Mouse (Mus musculus) ovary, postnatal 36 days (tissue): Measurements from ENCODE around the gene Cry2.
"Not testable (repeated sequence)": the region's sequence is repeated elsewhere in the genome, so short reads cannot be mapped to it uniquely, and the experiment has no call there.

ENCODE experiments used
- DNase-seq: peaks from one replicate; pipeline ENCODE4 v3.0.0; 2022; ENCODE audit warnings: low spot score, mixed read lengths

Cry2 gene

GRCm38 (mm10) chr2:92422388-92423135 lies 11.3 kb downstream of the Cry2 start:
- no peak for DNase-seq

GRCm38 (mm10) chr2:92421723-92422387 lies 12.0 kb downstream of the Cry2 start:
- DNase-seq: no peak

DNA sequence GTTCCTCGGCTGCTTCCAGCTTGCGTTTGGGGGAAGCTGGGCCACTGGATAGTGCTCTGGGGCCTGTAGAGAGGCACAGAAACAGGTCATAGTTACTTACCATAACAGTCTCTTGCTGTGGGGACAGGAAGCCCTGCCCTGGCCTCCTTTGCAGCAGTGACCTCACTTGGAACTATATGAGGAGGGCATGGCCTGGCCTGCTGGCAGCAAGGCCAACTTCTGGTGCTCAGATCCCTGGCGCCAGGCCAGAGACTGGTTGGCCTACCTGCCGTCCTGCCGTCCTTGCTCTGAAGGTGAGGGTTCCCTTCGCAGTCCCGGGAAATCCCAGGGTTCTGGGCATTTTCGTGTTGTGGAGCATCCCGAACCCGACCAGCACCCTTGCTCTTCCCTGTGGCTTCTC lies 22.1 kb downstream of the Cry2 start:
- DNase-seq: no peak

- no peak for DNase-seq
Measured at GRCm38 (mm10) chr2:92408309-92409045, 25.4 kb downstream of the Cry2 start.

DNA sequence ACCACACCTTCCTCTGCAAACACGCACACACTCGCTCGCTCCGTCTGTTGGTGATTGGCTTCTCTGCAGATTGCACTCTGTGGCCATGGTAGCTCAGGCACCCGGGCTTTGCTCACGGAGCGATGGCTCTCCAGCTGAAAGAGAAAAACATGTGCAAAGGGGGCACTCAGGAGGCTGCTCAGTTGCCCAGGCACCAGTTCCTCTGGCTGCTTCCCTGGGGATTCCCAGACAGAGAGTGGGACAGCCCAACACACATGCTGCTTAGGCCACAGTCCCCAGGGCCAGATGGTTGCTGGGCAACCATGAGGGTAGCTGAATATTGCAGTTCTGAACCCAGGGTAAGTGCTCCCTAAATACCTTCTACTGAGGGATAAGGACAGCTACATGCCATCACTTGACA lies 28.2 kb downstream of the Cry2 start:
- no peak for DNase-seq

GRCm38 (mm10) chr2:92404737-92405136 lies 29.1 kb downstream of the Cry2 start:
- DNase-seq: no peak

DNA sequence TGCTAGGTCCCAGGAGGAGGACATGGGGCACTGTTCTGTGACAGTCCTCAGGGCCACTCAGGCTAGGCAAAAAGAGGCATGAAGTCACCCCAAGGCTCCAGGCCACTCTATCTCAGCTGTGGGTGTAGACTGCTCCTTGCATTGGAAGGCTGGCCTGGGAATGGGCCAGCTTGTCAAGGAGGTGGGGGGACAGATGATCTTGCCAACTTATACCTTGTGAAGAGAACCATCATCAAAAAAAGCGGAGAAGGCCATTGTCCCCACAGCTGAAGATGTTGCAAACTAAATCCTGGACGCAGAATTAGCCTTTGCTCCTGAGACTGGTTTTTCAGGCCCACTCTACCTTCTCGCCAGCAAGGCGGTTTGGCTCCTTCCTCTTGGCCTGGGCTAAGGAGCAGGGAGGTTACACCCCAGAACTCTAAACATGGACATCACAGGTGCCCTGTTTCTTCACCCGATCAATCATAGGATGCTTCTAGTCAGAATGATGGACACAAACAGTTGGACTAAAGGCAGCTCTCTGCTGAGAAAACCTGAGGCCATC lies 30.0 kb downstream of the Cry2 start:
- no peak for DNase-seq

DNA sequence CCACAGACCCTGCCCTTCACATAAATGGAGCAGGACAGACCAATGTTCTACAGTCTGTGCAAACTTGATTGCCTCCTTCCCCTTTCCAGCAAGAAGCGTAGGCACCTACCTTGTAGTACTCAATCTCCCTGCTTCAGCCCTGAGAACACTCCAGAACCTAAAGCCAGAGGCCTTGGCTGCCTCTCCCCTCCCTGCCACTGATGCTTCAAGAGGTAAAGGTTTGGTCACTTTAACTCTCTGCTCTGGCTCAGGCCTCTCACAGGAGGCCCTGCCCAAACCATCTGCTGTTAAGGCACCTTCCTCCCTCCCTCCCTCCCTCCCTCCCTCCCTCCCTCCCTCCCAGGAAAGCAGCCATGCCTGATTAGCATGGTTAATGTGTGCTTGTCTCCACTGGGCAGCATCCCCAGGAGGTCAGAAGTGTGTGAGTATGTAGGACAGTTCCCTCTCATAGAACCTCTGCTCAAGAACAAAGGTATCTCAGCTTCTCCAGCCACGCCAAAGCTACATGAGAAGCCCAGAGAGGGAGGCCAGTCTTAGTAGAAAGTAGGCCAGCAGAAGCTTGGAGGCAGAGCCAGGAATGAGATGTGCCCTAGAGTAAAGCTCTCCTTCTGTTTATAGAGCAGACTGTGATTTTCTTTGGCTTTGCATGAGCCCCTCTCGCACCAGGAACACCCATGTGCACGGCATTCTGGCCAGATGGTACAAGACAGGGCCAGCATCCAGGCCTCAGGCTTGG lies 31.1 kb downstream of the Cry2 start:
- no peak for DNase-seq

- peak; percentile 45 for DNase-seq
Measured at GRCm38 (mm10) chr2:92401091-92401561, 32.7 kb downstream of the Cry2 start, which contains the start of gene Mapk8ip1. TSS of gene Mapk8ip1 (minus strand) at chr2:92401263.

DNA sequence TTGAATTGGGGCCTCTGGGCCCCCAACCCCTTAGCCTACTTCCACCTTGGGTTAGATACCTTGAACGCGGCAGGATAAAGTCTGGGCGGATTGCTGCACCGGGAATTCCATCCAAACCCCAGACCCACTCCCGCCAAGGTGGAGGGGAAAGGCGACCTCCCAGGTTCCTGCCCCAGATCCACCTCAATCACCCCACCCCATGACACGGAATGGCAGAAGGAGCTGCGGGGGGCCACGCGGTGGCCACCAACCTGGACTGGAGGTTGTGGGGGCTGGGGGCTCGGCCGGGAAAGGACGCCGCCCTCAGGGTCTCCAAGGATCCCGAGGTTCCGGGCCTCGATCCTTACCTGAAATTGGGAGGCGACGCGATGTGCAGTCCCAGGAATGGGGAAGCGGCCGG lies 33.2 kb downstream of the Cry2 start:
- no peak for DNase-seq

DNA sequence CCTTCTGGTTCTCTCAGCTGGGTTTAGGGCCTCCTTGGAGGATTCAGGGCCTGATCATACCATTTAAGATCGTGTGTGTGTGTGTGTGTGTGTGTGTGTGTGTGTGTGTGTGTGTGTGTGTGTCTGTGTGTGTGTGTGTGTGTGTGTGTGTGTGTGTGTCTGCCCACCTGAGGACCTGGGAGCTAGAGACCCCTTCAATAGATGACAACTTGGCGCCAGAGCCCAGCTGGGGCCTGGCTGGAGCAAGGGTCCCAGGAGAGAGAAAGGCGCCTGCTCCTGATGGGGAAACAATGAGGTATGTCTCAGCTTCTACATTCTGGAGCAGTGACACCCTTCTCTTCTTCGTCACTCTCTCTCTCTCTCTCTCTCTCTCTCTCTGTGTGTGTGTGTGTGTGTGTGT lies 34.0 kb downstream of the Cry2 start:
- DNase-seq: not testable (repeated sequence)

GRCm38 (mm10) chr2:92397436-92397835 lies 36.4 kb downstream of the Cry2 start:
- DNase-seq: no peak

DNA sequence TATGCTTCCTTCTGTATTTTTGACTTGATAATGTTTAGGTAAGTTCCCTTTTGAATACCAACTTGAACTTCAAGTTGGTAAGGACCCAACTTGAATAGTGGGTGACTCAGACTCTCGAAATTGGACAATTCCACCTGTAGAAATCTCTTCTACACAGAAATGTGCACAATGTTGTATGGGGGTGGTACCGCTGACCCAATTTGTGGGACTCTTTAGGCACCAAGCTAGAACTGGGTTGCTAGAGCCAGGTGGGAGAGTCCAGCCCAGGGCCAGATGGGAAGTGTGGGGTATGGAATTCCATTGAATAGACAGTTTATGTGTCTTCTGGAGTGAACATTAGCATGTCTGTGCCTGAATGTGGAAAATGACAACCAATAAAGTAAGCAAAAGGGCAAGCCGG lies 38.3 kb downstream of the Cry2 start:
- no peak for DNase-seq

- DNase-seq: peak; percentile 53
Measured at GRCm38 (mm10) chr2:92392318-92393264, 41.3 kb downstream of the Cry2 start.

- no peak for DNase-seq
Measured at GRCm38 (mm10) chr2:92391703-92392317, 42.0 kb downstream of the Cry2 start.

DNA sequence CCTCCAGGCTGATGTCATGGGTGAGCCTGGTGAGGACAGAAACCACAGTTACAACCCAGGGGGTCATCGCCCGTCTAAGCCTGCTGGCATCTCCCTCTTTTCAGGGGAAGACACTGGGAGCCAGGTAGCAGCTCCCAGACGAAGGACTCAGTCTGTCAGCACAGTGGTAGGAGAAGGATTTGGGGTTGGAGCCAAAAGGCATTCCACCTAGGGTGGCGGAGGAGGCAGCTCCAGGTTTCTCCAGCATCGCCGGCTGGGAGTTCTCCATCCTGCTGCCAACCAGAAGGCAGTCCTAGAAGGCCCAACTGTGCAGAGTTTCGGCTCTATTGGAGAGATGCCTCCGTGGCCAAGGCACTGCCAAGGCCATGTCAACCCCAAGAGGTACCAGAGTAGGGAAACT lies 42.7 kb downstream of the Cry2 start:
- DNase-seq: no peak

DNA sequence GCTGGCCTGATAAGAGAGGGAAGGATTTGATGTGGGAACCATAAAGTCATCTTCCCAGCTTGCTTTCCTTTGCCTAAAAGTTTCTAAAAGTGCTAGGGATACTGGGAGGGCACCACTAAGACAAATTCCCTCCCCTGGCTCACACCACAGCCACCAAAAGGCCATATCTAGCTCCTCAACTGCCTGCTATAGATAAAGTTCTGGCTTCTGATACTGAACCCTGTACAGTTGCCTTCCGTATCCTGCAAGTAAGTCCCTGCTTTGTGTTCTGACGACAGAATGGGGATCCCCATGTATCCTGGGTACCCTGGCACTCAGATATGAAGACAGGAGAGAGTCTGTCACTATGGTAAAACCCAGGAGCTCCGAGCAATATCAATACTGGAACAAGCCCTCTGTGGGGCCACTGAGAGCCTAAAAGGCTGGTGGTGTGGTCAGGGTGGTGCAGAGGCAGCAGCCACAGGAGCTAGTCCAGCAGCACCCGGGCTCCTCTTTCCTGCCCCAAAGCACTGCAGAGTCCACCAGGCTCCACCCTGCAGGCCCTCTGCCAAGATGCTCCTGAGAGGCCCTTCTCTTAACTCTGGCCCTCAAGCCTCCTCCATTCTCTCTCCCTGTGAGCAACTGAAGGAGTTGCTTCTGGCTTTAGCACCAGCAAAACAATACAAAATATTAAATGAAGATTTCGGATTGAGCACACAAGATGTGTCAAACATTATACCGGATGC lies 43.5 kb downstream of the Cry2 start:
- no peak for DNase-seq

DNA sequence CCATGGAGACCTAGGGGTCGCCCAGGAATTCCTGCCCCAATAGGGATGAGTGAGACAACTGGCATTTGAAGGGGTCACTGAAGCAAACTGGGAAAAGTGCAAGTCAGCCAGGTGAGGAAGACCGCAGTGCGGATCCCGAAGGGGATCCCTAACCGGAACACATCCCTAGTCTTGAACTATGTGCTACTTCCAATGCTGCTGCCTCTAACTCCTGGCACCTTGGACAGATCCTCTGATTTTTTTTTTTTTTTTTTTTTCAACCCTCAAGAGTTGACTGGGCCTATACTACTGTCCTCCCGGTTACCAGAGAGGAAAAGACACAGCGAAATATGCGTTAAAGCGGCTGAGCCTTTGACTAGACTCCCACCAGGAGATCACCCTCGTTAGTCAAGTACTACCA lies 44.2 kb downstream of the Cry2 start:
- no peak for DNase-seq

GRCm38 (mm10) chr2:92388891-92389641 lies 44.8 kb downstream of the Cry2 start:
- peak; percentile 87 for DNase-seq
